Mouse (Mus musculus): ENCODE results near the gene Wdfy3.

GRCm38 (mm10) chr5:102006218-102006941, 63.3 kb downstream of the Wdfy3 start:
- TF ChIP-seq CTCF (IDR thresholded peaks at IDR 0.05; ENCODE audit: low read depth): no peak
- no peak for TF ChIP-seq EP300 (IDR thresholded peaks at IDR 0.05; ENCODE audit: low read depth)
